Mouse (Mus musculus) hindbrain, embryonic 14.5 days (tissue): ENCODE measurements around the gene Cd244a. TPM values are rescaled to one million over a fixed set of nuclear protein-coding genes. Genes with fewer than 3 reads are reported as not detected.

ENCODE experiments used
- ATAC-seq: fragments of 200-750 bp; cut with Nextera tagmentation; 2 replicates; pipeline ENCODE4 v1.8.0; 2017; ENCODE audit warnings: moderate number of reproducible peaks, mild to moderate bottlenecking, moderate TSS enrichment, moderate library complexity; ENCODE audit not compliant: low FRiP score
- DNase-seq: peaks from one replicate; pipeline ENCODE4 v3.0.0-alpha.2; 2015; ENCODE audit warnings: low spot score
- H3K27ac ChIP-seq: fragments of 300-500 bp; sonication (generic); 2 replicates; pipeline ENCODE4 v1.5.1; 2014; ENCODE audit warnings: mild to moderate bottlenecking, moderate library complexity
- H3K27me3 ChIP-seq: fragments of 300-500 bp; sonication (generic); 2 replicates; pipeline ENCODE4 v1.6.1; 2014; ENCODE audit warnings: mild to moderate bottlenecking, low read length, mixed read lengths; ENCODE audit not compliant: control insufficient read depth, insufficient read depth
- H3K36me3 ChIP-seq: fragments of 300-500 bp; sonication (generic); replicated peaks from 2 replicates; pipeline ENCODE4 v1.6.1; 2014; ENCODE audit not compliant: control insufficient read depth, insufficient read depth
- H3K4me1 ChIP-seq: fragments of 300-500 bp; sonication (generic); replicated peaks from 2 replicates; pipeline ENCODE4 v1.6.1; 2014; ENCODE audit warnings: antibody characterized with exemption, low read length, mixed read lengths; ENCODE audit not compliant: control insufficient read depth, insufficient read depth
- H3K4me2 ChIP-seq: fragments of 300-500 bp; sonication (generic); replicated peaks from 2 replicates; pipeline ENCODE4 v1.6.1; 2014; ENCODE audit warnings: mild to moderate bottlenecking, moderate library complexity
- H3K4me3 ChIP-seq: fragments of 300-500 bp; sonication (generic); replicated peaks from 2 replicates; pipeline ENCODE4 v1.5.1; 2014; ENCODE audit warnings: mild to moderate bottlenecking, low read length
- H3K9ac ChIP-seq: fragments of 300-500 bp; sonication (generic); 2 replicates; pipeline ENCODE4 v1.6.1; 2014
- H3K9me3 ChIP-seq: fragments of 300-500 bp; sonication (generic); 2 replicates; pipeline ENCODE4 v1.6.1; 2016; ENCODE audit warnings: low read length; ENCODE audit not compliant: control insufficient read depth
- WGBS: fragments of 180-500 bp; shearing (Covaris S2); extraction: QIAGEN DNeasy Blood & Tissue Kit; methylation state at CpG from one replicate; pipeline ENCODE4 v1.1.7; 2014; 5-methylcytosine and 5-hydroxymethylcytosine counted together
- polyA plus RNA-seq: library from polyadenylated mRNA; unstranded; fragments of >200 nt; fragmentation: Nextera tagmentation; extraction: Ambion mirVana; gene quantifications from 2 replicates; pipeline ENCODE4 v1.2.1, GENCODE M21; 2014

Cd244a gene
- polyA plus RNA-seq, 1 experiment from 2014 or later, result not detected

DNA sequence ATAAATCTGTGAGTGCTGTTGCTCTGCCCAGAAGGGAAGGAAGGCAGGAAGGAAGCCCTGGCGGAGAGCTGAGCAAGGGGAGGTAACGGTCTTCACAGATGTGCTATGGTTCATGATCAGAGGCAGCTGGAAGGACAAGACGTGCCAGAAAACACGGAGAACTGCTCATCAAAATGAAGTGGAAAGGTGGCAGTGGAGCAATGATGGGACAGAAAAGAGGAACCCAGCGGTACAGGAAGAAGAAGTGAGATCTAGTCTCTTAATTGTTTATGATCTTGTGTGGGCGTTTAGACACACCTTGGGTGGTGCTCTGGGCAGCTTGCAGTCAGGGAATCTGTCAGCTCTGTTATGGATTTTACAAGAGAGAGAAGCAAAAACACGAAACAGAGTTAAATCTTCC lies 7.7 kb upstream of the Cd244a start:
- H3K9me3 ChIP-seq, result no peaks in the 10 kb centered on the region
- no peak for DNase-seq
- H3K4me3 ChIP-seq, result no peak overlapping the region
- H3K36me3 ChIP-seq, result no peaks in the 10 kb centered on the region
- H3K27me3 ChIP-seq, result no peaks in the 10 kb centered on the region
- no peak overlapping the region for H3K27ac ChIP-seq
- H3K4me2 ChIP-seq, result no peak overlapping the region
- no peak for ATAC-seq
- WGBS, result 91% methylated on average over 7 of the region's 7 CpGs
- no peak overlapping the region for H3K9ac ChIP-seq
- no peaks in the 10 kb centered on the region for H3K4me1 ChIP-seq

DNA sequence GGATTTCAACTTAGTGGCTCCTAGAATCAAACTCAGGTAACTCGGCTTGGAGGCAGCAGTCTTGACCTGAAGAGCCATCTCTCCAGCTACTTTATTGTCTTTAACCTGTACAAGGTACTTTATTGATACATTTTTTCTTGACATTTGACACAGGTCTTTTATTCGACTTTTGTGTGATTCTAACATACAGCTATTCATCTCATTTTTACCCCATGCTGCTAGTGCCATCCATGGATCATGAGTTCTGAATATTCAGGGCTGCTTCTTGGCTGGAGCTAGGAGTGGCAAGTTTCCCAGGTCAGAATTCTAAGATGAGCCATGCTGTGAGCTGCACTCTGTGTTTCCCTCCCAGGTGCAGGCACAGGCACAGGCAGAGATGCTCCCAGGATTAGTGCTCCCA lies 6.8 kb upstream of the Cd244a start:
- 76% methylated on average over 2 of the region's 2 CpGs for WGBS
- no peaks in the 10 kb centered on the region for H3K27me3 ChIP-seq
- H3K36me3 ChIP-seq, result no peaks in the 10 kb centered on the region
- no peak overlapping the region for H3K4me2 ChIP-seq
- no peaks in the 10 kb centered on the region for H3K9me3 ChIP-seq
- H3K4me1 ChIP-seq, result no peaks in the 10 kb centered on the region
- ATAC-seq, result no peak
- no peak for DNase-seq
- H3K9ac ChIP-seq, result no peak overlapping the region
- H3K4me3 ChIP-seq, result no peak overlapping the region
- H3K27ac ChIP-seq, result no peak overlapping the region

DNA sequence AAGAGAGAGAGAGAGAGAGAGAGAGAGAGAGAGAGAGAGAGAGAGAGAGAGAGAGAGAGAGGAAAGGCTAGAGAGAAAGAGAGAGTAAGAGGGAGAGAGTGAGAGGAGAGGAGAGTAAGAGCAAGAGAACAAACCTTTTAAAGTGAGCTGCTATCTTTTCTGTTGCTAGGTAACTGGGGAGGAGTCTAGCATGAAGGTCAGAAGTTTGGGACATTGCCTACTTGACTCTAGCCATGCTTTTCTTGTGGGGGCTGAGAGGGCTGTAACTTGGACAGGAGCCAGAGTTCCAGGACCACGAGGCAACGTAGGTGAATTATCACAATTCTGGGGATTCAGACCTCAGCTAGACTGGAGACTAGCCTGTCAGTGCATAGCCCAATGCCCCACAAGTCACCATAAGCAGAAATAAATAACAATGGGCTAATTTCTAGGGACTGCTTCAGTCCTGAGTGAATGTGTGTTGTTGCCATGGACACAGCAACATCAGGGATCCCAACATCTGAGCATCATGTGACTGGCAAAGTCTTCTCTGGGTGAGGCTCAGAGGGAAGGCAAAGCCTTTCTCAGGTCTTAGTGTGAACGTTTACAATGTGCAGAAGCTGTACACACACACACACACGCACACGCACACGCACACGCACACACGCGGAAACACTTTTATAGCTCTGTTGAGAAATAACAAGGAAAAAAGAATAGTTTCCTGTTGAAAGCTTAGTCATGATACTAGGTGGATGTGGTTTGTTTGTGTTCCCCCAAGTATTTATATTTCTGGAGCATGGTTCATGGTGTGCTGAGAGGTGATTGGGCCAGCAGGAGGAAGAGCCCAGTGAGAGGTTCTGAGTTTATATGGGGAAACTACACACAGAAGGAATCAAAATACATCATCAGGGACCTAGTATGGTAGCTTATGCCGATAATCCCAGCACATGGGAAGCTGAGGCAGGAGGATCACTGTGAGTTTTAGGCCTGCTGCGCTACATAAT lies 5.3 kb upstream of the Cd244a start:
- Histone ChIP-seq H3K4me2 (no peak overlapping the region), H3K27me3 (no peaks in the 10 kb centered on the region), H3K36me3 (no peaks in the 10 kb centered on the region), H3K4me1 (no peaks in the 10 kb centered on the region), H3K27ac (no peak overlapping the region), H3K4me3 (no peak overlapping the region), H3K9me3 (no peaks in the 10 kb centered on the region), H3K9ac (no peak overlapping the region)
- WGBS, result 81% methylated on average over 11 of the region's 11 CpGs
- no peak for DNase-seq
- no peak for ATAC-seq

DNA sequence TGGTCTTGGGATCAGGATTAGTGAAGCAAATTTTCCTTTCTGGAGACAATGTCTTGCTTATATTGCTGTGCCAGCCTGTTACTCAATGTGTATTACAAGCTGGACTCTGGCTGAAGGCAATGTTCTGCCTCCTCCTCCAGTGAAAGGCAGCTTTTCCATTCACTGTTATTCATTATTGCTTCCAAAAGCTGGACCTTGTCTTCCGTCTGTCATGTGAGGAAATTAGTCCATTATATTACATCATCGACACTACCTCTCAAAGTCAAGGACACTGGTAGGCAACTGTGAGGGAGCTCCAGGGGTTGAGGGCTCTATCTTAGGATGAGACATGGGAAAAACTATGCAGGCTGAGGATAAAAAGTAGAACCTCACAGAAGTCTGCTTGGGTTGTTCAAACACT lies 2.6 kb upstream of the Cd244a start:
- no peak overlapping the region for H3K9ac ChIP-seq
- DNase-seq, result no peak
- ATAC-seq, result no peak
- H3K27ac ChIP-seq, result no peak overlapping the region
- no peaks in the 10 kb centered on the region for H3K9me3 ChIP-seq
- H3K4me2 ChIP-seq, result no peak overlapping the region
- H3K27me3 ChIP-seq, result no peaks in the 10 kb centered on the region
- no peaks in the 10 kb centered on the region for H3K4me1 ChIP-seq
- no peak overlapping the region for H3K4me3 ChIP-seq
- 87% methylated on average over 2 of the region's 2 CpGs for WGBS
- no peaks in the 10 kb centered on the region for H3K36me3 ChIP-seq

DNA sequence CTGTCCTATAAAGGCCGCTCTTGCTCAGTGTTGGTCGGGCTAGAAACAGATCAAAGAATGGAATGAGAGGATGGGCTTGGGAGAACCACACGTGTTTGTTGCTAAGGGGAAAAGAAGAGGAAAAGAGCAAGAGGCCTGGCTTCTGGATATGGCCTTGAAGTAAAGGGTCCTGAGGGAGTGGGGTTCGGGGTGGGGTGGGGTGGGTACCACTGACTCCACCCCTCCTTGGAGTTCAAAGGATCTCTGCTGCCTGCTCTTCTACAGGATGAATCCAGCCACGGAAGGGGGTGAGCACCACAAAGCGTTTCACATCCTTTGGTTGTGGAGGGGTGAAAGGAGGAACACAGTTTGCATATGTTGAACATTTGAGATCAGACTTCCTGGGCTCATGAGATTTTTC lies 586 bp upstream of the Cd244a start:
- no peak overlapping the region for H3K9ac ChIP-seq
- H3K4me3 ChIP-seq, result no peak overlapping the region
- 71% methylated on average over 6 of the region's 6 CpGs for WGBS
- H3K27me3 ChIP-seq, result no peaks in the 10 kb centered on the region
- H3K4me2 ChIP-seq, result no peak overlapping the region
- no peak overlapping the region for H3K27ac ChIP-seq
- H3K4me1 ChIP-seq, result no peaks in the 10 kb centered on the region
- H3K36me3 ChIP-seq, result no peaks in the 10 kb centered on the region
- DNase-seq (no peak), ATAC-seq (no peak)
- no peaks in the 10 kb centered on the region for H3K9me3 ChIP-seq

DNA sequence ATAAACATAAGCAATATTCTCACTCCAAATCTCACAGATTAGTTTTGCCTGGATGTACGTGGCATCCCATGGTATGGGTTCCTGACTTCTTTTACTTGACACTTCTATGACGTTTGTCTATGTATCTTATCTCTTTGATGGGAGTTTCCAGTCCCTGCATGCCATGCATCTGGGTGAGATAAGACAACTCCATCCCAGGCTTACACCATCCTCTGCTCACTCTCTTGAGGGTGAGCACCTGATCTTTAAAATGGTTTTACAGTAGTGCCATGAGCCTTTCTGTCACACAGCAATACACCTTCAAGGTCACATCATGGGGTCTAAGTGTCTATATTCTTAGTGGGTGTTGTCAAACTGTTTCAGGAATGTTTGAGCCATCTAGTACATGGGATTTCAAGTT lies 1.3 kb downstream of the Cd244a start:
- Histone ChIP-seq H3K4me2 (no peak overlapping the region), H3K9ac (no peak overlapping the region)
- WGBS, result 78% methylated on average over 2 of the region's 2 CpGs

DNA sequence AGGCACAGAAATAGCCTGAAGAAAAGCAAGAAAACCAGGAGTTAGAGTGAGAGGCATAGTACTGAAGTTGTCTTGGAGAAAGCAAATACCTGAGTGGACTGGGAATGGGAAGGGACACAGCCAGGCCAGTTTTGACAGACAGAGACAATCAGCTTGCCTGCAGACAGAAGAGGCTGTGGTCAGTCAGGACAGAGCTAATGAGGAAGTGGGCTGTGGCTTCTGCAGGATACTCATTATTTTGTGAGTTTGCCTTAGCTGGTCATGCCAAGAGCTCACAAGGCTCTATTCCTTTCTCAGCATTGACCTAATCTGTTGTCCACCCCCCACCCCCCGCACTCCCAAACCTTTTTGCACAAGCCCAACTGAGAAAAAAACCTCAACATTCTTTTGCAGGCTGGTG lies 2.2 kb downstream of the Cd244a start:
- ATAC-seq, result no peak
- Histone ChIP-seq H3K4me3 (no peak overlapping the region), H3K4me2 (no peak overlapping the region), H3K9me3 (no peaks in the 10 kb centered on the region), H3K27ac (no peak overlapping the region), H3K9ac (no peak overlapping the region), H3K4me1 (no peaks in the 10 kb centered on the region), H3K36me3 (no peaks in the 10 kb centered on the region), H3K27me3 (no peaks in the 10 kb centered on the region)
- WGBS, result 88% methylated on average over 1 of the region's 1 CpGs
- no peak for DNase-seq

More for the DNA sequence above, 1.3 kb downstream of the Cd244a start:
- Histone ChIP-seq H3K4me1 (no peaks in the 10 kb centered on the region), H3K4me3 (no peak overlapping the region), H3K36me3 (no peaks in the 10 kb centered on the region), H3K27me3 (no peaks in the 10 kb centered on the region), H3K9me3 (no peaks in the 10 kb centered on the region), H3K27ac (no peak overlapping the region)
- ATAC-seq (no peak), DNase-seq (no peak)

DNA sequence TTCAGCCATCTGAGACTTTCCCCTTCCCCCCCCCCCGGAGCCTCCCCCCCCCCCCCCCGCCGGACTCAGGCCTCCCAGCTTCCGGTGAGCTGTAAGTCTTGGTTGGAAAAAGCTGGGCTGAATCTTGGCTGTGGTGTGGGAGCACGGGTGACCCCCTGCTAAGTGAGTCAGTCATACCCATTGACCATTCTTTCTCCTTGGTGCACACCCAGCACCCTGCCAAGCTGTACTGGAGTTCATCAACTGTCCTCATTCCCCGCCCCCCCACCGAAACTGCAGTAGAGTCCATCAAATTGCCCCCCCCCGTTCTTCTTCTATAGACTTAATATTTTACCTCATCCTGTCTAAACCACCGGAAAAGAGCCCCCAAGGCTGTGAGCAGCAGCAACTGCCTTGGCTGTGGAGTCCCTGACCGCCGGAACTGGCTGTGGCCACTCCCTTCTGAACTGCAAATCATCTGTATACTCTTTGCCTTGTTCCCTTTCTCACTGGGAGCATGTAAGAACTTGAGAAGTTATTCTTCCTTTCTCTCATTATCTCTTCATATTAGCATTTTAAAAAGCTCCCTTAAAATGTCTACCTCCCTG lies 2.7 kb downstream of the Cd244a start:
- no peak overlapping the region for H3K4me3 ChIP-seq
- DNase-seq, result no peak
- ATAC-seq, result no peak
- H3K9me3 ChIP-seq, result no peaks in the 10 kb centered on the region
- H3K9ac ChIP-seq, result no peak overlapping the region
- no peaks in the 10 kb centered on the region for H3K27me3 ChIP-seq
- no peaks in the 10 kb centered on the region for H3K36me3 ChIP-seq
- no peaks in the 10 kb centered on the region for H3K4me1 ChIP-seq
- no peak overlapping the region for H3K27ac ChIP-seq
- WGBS, result 76% methylated on average over 7 of the region's 11 CpGs
- no peak overlapping the region for H3K4me2 ChIP-seq

DNA sequence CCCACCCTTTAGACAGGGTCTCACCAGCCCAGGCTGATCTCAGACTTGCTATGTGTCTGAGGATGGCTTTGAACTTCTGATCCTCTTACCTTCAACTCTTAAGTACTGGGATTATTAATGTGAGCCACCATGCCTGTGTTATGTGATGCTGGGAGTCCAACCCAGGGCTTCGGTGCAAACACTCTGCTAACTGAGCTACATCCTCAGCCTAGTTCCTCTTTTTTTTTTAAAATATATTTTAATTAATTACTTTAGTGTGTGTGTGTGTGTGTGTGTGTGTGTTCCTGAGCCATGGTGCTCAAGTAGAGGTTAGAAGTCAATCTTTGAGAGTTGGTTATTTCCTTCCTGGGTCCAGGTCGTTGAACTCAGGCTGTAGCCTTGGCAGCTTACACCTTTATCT lies 4.0 kb downstream of the Cd244a start:
- Histone ChIP-seq H3K4me3 (no peak overlapping the region), H3K27ac (no peak overlapping the region), H3K36me3 (no peaks in the 10 kb centered on the region), H3K4me2 (no peak overlapping the region), H3K9ac (no peak overlapping the region), H3K4me1 (no peaks in the 10 kb centered on the region), H3K27me3 (no peaks in the 10 kb centered on the region), H3K9me3 (no peaks in the 10 kb centered on the region)
- no peak for DNase-seq
- ATAC-seq, result no peak
- WGBS, result 87% methylated on average over 2 of the region's 2 CpGs
